Mouse (Mus musculus): ENCODE results near the gene Poc1b.

DNA sequence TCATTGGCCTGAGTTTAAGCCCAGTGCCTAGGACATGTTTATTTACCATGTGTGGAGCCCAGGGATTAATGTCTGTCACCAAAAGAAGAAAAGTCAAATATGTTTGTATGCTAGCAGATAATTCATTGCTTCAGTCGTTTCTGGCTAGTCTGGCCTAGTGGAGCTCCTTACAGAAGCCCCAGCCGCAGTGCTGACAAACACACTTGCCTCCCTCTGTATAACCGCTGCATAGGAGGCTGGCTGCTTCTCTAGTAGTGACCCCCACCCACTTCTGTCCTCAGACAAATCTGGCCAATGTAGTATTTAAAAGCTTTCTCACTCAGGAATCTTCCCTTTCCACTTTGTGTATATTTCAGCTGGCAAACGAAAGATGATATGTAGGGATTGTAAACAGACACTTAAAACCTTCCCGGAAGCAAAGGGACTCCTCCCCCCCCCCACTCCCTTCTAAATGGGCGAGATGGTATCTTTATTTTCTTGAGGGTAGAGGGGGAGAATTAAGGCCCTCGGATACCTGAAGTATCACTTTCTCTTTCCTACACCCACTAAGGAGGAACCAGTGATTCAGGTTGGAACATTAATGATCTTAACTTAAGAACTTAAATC lies 137.9 kb downstream of the Poc1b start:
- TF ChIP-seq CTCF (IDR thresholded peaks at IDR 0.05; ENCODE audit: low read depth, low read length) (no peak), TAL1 (conservative IDR thresholded peaks at IDR 0.05; ENCODE audit: low read depth, low read length) (no peak), GATA1 (IDR thresholded peaks at IDR 0.05; ENCODE audit: borderline replicate concordance, low read length) (no peak)

Measured in G1E (cell line).